Mouse (Mus musculus) MEL (cell line): ENCODE results near the gene Dda1. TPM values are rescaled to one million over a fixed set of nuclear protein-coding genes. Genes with fewer than 3 reads are reported as not detected.
A peak's percentile ranks its signal among the peaks of the same experiment; 100 is the strongest.

Source experiments
- DNase-seq: peaks from one replicate; pipeline ENCODE4 v3.0.0; 2011; ENCODE audit warnings: low read depth, low spot score
- H3K27ac ChIP-seq: 2 replicates; pipeline ENCODE4 v1.5.1; 2012; ENCODE audit warnings: low read depth, mild to moderate bottlenecking, control low read depth, low read length, moderate library complexity; ENCODE audit not compliant: control insufficient read depth
- H3K27me3 ChIP-seq, 2 experiments: fragments of 150-350 bp in 1 of 2; sonication (generic) in 1 of 2; 2 replicates each; pipeline ENCODE4 v1.6.1; 2012; ENCODE audit warnings: low read length in 2 of 2, mild to moderate bottlenecking in 2 of 2, improper control_type of control experiment in 1 of 2, moderate library complexity in 1 of 2; ENCODE audit not compliant: insufficient read depth in 2 of 2, control insufficient read depth in 1 of 2
- H3K36me3 ChIP-seq, 2 experiments: 2 replicates each; pipeline ENCODE4 v1.6.1; 2012 to 2014; ENCODE audit warnings: low read length in 2 of 2, improper control_type of control experiment in 1 of 2, inconsistent platforms in 1 of 2, mild to moderate bottlenecking in 1 of 2; ENCODE audit not compliant: insufficient read depth in 2 of 2, control insufficient read depth in 1 of 2
- H3K4me1 ChIP-seq, 2 experiments: fragments of 150-350 bp in 1 of 2; sonication (generic) in 1 of 2; 2 replicates each; pipeline ENCODE4 v1.6.1; 2012; ENCODE audit warnings: low read length in 2 of 2, improper control_type of control experiment in 1 of 2, mild to moderate bottlenecking in 1 of 2; ENCODE audit not compliant: insufficient read depth in 2 of 2, control insufficient read depth in 1 of 2
- H3K4me3 ChIP-seq, 2 experiments: fragments of 150-350 bp in 1 of 2; sonication (generic) in 1 of 2; 2 replicates each; pipeline ENCODE4 v1.5.1; 2012; ENCODE audit warnings: low read depth in 2 of 2, low read length in 2 of 2, mild to moderate bottlenecking in 2 of 2, moderate library complexity in 2 of 2, control low read depth in 1 of 2, improper control_type of control experiment in 1 of 2; ENCODE audit not compliant: control insufficient read depth in 1 of 2, insufficient read depth in 1 of 2
- H3K79me2 ChIP-seq: 2 replicates; pipeline ENCODE4 v1.6.1; 2012; ENCODE audit warnings: mild to moderate bottlenecking, low read length, moderate library complexity; ENCODE audit not compliant: control insufficient read depth, poor library complexity, insufficient read depth
- H3K9ac ChIP-seq: 2 replicates; pipeline ENCODE4 v1.6.1; 2012; ENCODE audit warnings: low read depth, mild to moderate bottlenecking, control low read depth, low read length, moderate library complexity; ENCODE audit not compliant: control insufficient read depth, poor library complexity, severe bottlenecking
- H3K9me3 ChIP-seq: fragments of 150-350 bp; sonication (generic); replicated peaks from 2 replicates; pipeline ENCODE4 v1.6.1; 2012; ENCODE audit warnings: mild to moderate bottlenecking, low read length, improper control_type of control experiment, moderate library complexity; ENCODE audit not compliant: insufficient read depth
- CHD2 ChIP-seq: IDR thresholded peaks from 2 replicates; pipeline ENCODE4 v1.6.1; 2011; ENCODE audit warnings: low read length, improper control_type of control experiment
- CTCF ChIP-seq, 3 experiments: IDR thresholded peaks in 2 of 3; conservative IDR thresholded peaks in 1 of 3; 2 replicates each; pipeline ENCODE4 v1.5.1; 2011 to 2012; ENCODE audit warnings: low read length in 3 of 3, low read depth in 2 of 3, mild to moderate bottlenecking in 2 of 3, improper control_type of control experiment in 1 of 3, inconsistent platforms in 1 of 3, mixed read lengths in 1 of 3, moderate library complexity in 1 of 3; ENCODE audit not compliant: control insufficient read depth in 1 of 3, insufficient read depth in 1 of 3, poor library complexity in 1 of 3, severe bottlenecking in 1 of 3
- E2F4 ChIP-seq: IDR thresholded peaks from 2 replicates; pipeline ENCODE4 v1.6.1; 2011; ENCODE audit warnings: low read depth, low read length, improper control_type of control experiment, borderline replicate concordance
- EP300 ChIP-seq, 2 experiments: IDR thresholded peaks; 2 replicates each; pipeline ENCODE4 v1.6.1; 2011; ENCODE audit warnings: improper control_type of control experiment in 2 of 2, low read length in 2 of 2, low read depth in 1 of 2, mild to moderate bottlenecking in 1 of 2
- ETS1 ChIP-seq: IDR thresholded peaks from 2 replicates; pipeline ENCODE4 v1.6.1; 2012; ENCODE audit warnings: low read depth, mild to moderate bottlenecking, inconsistent platforms, low read length, improper control_type of control experiment, moderate library complexity
- GABPA ChIP-seq: IDR thresholded peaks from 2 replicates; pipeline ENCODE4 v1.6.1; 2012; ENCODE audit warnings: low read depth, mild to moderate bottlenecking, inconsistent platforms, low read length, improper control_type of control experiment, moderate library complexity
- HCFC1 ChIP-seq: IDR thresholded peaks from 2 replicates; pipeline ENCODE4 v1.6.1; 2012; ENCODE audit warnings: low read depth, mild to moderate bottlenecking, inconsistent platforms, low read length, improper control_type of control experiment, moderate library complexity
- JUND ChIP-seq: IDR thresholded peaks from 2 replicates; pipeline ENCODE4 v1.6.1; 2011; ENCODE audit warnings: low read depth, mild to moderate bottlenecking, improper control_type of control experiment, low read length
- KAT2A ChIP-seq: conservative IDR thresholded peaks from 2 replicates; pipeline ENCODE4 v1.6.1; 2012; ENCODE audit warnings: low read depth, low read length, improper control_type of control experiment, inconsistent platforms
- MAFK ChIP-seq: IDR thresholded peaks from 2 replicates; pipeline ENCODE4 v1.6.1; 2011; ENCODE audit warnings: low read depth, mild to moderate bottlenecking, low read length, improper control_type of control experiment, borderline replicate concordance
- MEF2A ChIP-seq: IDR thresholded peaks from 2 replicates; pipeline ENCODE4 v1.6.1; 2014; ENCODE audit warnings: low read depth, mild to moderate bottlenecking, inconsistent platforms, low read length, improper control_type of control experiment; ENCODE audit not compliant: poor library complexity, insufficient replicate concordance, severe bottlenecking; ENCODE audit errors: extremely low read depth
- MYB ChIP-seq: IDR thresholded peaks from 2 replicates; pipeline ENCODE4 v1.6.1; 2011; ENCODE audit warnings: mild to moderate bottlenecking, low read depth, low read length, improper control_type of control experiment
- POLR2A ChIP-seq, 2 experiments: IDR thresholded peaks; 2 replicates each; pipeline ENCODE4 v1.6.1; 2011 to 2012; ENCODE audit warnings: low read length in 2 of 2, mild to moderate bottlenecking in 2 of 2, control low read depth in 1 of 2, improper control_type of control experiment in 1 of 2, low read depth in 1 of 2, moderate library complexity in 1 of 2; ENCODE audit not compliant: control insufficient read depth in 1 of 2, insufficient read depth in 1 of 2, poor library complexity in 1 of 2
- POLR2AphosphoS2 ChIP-seq: IDR thresholded peaks from 2 replicates; pipeline ENCODE4 v1.6.1; 2011; ENCODE audit warnings: low read length, improper control_type of control experiment
- RCOR1 ChIP-seq: IDR thresholded peaks from 2 replicates; pipeline ENCODE4 v1.6.1; 2012; ENCODE audit warnings: low read depth, mild to moderate bottlenecking, inconsistent platforms, low read length, improper control_type of control experiment
- SIN3A ChIP-seq: IDR thresholded peaks from 2 replicates; pipeline ENCODE4 v1.6.1; 2012; ENCODE audit warnings: low read length, improper control_type of control experiment, inconsistent platforms
- TAL1 ChIP-seq: IDR thresholded peaks from 2 replicates; pipeline ENCODE4 v1.6.1; 2012; ENCODE audit warnings: mild to moderate bottlenecking, inconsistent platforms, low read length, moderate library complexity, mixed read lengths
- TBP ChIP-seq: IDR thresholded peaks from 2 replicates; pipeline ENCODE4 v1.8.0; 2011; ENCODE audit warnings: low read depth, low read length, improper control_type of control experiment
- TCF12 ChIP-seq: IDR thresholded peaks from 2 replicates; pipeline ENCODE4 v1.6.1; 2014; ENCODE audit warnings: low read depth, mild to moderate bottlenecking, inconsistent platforms, low read length, improper control_type of control experiment, moderate library complexity
- UBTF ChIP-seq: IDR thresholded peaks from 2 replicates; pipeline ENCODE4 v1.6.1; 2012; ENCODE audit warnings: low read depth, mild to moderate bottlenecking, inconsistent platforms, low read length, improper control_type of control experiment, moderate library complexity, borderline replicate concordance; ENCODE audit not compliant: insufficient read depth
- USF1 ChIP-seq: IDR thresholded peaks from 2 replicates; pipeline ENCODE4 v1.6.1; 2014; ENCODE audit warnings: low read depth, mild to moderate bottlenecking, inconsistent platforms, low read length, improper control_type of control experiment, moderate library complexity
- USF2 ChIP-seq, 2 experiments: IDR thresholded peaks; 2 replicates each; pipeline ENCODE4 v1.6.1; 2011 to 2012; ENCODE audit warnings: improper control_type of control experiment in 2 of 2, low read length in 2 of 2, borderline replicate concordance in 1 of 2, inconsistent platforms in 1 of 2, low read depth in 1 of 2, mild to moderate bottlenecking in 1 of 2; ENCODE audit not compliant: insufficient read depth in 1 of 2
- ZNF384 ChIP-seq: IDR thresholded peaks from 2 replicates; pipeline ENCODE4 v1.6.1; 2012; ENCODE audit warnings: low read depth, mild to moderate bottlenecking, inconsistent platforms, low read length, improper control_type of control experiment
- polyA plus RNA-seq, 2 experiments: library from polyadenylated mRNA; stranded (reverse) in 1 of 2; unstranded in 1 of 2; fragments of >175 nt in 1 of 2; fragments of >200 nt in 1 of 2; gene quantifications; 2 replicates each; pipeline versions ENCODE4 v1.2.1 to v1.2.4; 2012; ENCODE audit warnings: low replicate concordance in 2 of 2, low read depth in 1 of 2; ENCODE audit not compliant: insufficient read length in 2 of 2, insufficient read depth in 1 of 2, missing spikeins in 1 of 2
- total RNA-seq: library from RNA; depleted of rRNA; stranded (reverse); fragments of 300-350 nt; gene quantifications from 2 replicates; pipeline ENCODE4 v1.2.3, GENCODE M21; 2012

The Dda1 gene
- total and polyA plus RNA-seq, 3 experiments: 59.6 to 110 TPM; not detected in 1

- Histone ChIP-seq H3K36me3 (peaks cover 0 to 11% of the 10 kb centered on the region in 2 experiments; a peak in 1 of 4 replicates), H3K27ac (no peak overlapping the region), H3K9ac (peak overlapping the region; percentile 58), H3K4me1 (peaks cover 0 to 21% of the 10 kb centered on the region in 2 experiments; a peak in 2 of 4 replicates), H3K9me3 (no peaks in the 10 kb centered on the region), H3K27me3 (no peaks in the 10 kb centered on the region), H3K79me2 (peaks cover 22% of the 10 kb centered on the region), H3K4me3 (peak overlapping the region in 1 of 2 experiments; percentile 61; a peak in 2 of 4 replicates)
- no peak for DNase-seq
- TF ChIP-seq MYB (no peak), TCF12 (no peak), SIN3A (no peak), RCOR1 (no peak), GABPA (no peak), POLR2AphosphoS2 (no peak), POLR2A (IDR thresholded peaks at IDR 0.05; ENCODE audit: control insufficient read depth in 1 of 2, insufficient read depth in 1 of 2, low read depth in 1 of 2, low read length in 2 of 2, poor library complexity in 1 of 2) (no peak), KAT2A (no peak), UBTF (no peak), TAL1 (no peak), USF1 (no peak), EP300 (IDR thresholded peaks at IDR 0.05; ENCODE audit: low read depth in 1 of 2, low read length in 2 of 2) (no peak), MEF2A (no peak), USF2 (IDR thresholded peaks at IDR 0.05; ENCODE audit: borderline replicate concordance in 1 of 2, insufficient read depth in 1 of 2, low read depth in 1 of 2, low read length in 2 of 2) (no peak), TBP (no peak)
Measured at GRCm38 (mm10) chr8:71470146-71470912, 1.3 kb downstream of the Dda1 start.

- TF ChIP-seq GABPA (no peak), E2F4 (no peak), CTCF (IDR thresholded peaks at IDR 0.05 in 2 of 3, conservative IDR thresholded peaks at IDR 0.05 in 1 of 3; ENCODE audit: control insufficient read depth in 1 of 3, insufficient read depth in 1 of 3, low read depth in 2 of 3, low read length in 3 of 3, poor library complexity in 1 of 3, severe bottlenecking in 1 of 3) (no peak), MYB (no peak), HCFC1 (no peak), ZNF384 (no peak), RCOR1 (no peak), JUND (no peak), MAFK (no peak), SIN3A (no peak), KAT2A (no peak), ETS1 (no peak), USF1 (no peak), CHD2 (no peak)
- TF ChIP-seq, all 39 proteins: peak for 0
- H3K36me3 ChIP-seq: peaks cover 0 to 8% of the 10 kb centered on the region in 2 experiments; a peak in 1 of 4 replicates
- peaks cover 17% of the 10 kb centered on the region for H3K79me2 ChIP-seq
- no peak overlapping the region for H3K27ac ChIP-seq
- no peaks in the 10 kb centered on the region for H3K9me3 ChIP-seq
- H3K4me1 ChIP-seq: peaks cover 0 to 17% of the 10 kb centered on the region in 2 experiments; a peak in 2 of 4 replicates
- no peaks in the 10 kb centered on the region for H3K27me3 ChIP-seq
- DNase-seq: no peak
- H3K9ac ChIP-seq: no peak overlapping the region
- H3K4me3 ChIP-seq: no peak overlapping the region
Measured at GRCm38 (mm10) chr8:71470913-71471255, 1.9 kb downstream of the Dda1 start.
